Mouse (Mus musculus): ENCODE measurements at regions not wholly inside any gene's neighbourhood (a gene's known extent, or its start where the extent isn't known, plus 50 kb on each side); places are given as distances from the start of the nearest gene placed in this dataset.

- no peak overlapping the region for H3K4me2 ChIP-seq (ENCODE audit: low read depth, low read length)
- no peaks in the 10 kb centered on the region for H3K9me3 ChIP-seq (replicated peaks; ENCODE audit: control insufficient read depth, low read length)
- no peaks in the 10 kb centered on the region for H3K27me3 ChIP-seq (ENCODE audit: control insufficient read depth, insufficient read depth, low read length)
- H3K4me3 ChIP-seq (ENCODE audit: low read depth, low read length): no peak overlapping the region
- WGBS: 19% methylated on average over 1 of the region's 1 CpGs
- no peaks in the 10 kb centered on the region for H3K36me3 ChIP-seq (replicated peaks; ENCODE audit: control insufficient read depth, insufficient read depth, low read length)
- no peaks in the 10 kb centered on the region for H3K4me1 ChIP-seq (ENCODE audit: control insufficient read depth, insufficient read depth)
- ATAC-seq (ENCODE audit: insufficient read depth, low read depth) (no peak), DNase-seq (ENCODE audit: low spot score) (no peak)
- no peak overlapping the region for H3K27ac ChIP-seq (ENCODE audit: low read depth)
- H3K9ac ChIP-seq (replicated peaks; ENCODE audit: low read depth, low read length): no peak overlapping the region
- TF ChIP-seq EP300 (IDR thresholded peaks at IDR 0.05; ENCODE audit: low read depth): no peak
- TF ChIP-seq CTCF (IDR thresholded peaks at IDR 0.05; ENCODE audit: low read depth): no peak
Observed at GRCm38 (mm10) chr11:111675673-111676072, 609.7 kb downstream of the Kcnj2 start.

GRCm38 (mm10) chr11:111682341-111682740 is 616.4 kb downstream of the Kcnj2 start:
- no peak for DNase-seq (ENCODE audit: low spot score)
- H3K27ac ChIP-seq (ENCODE audit: low read depth): no peak overlapping the region
- H3K4me1 ChIP-seq (ENCODE audit: control insufficient read depth, insufficient read depth): no peaks in the 10 kb centered on the region
- no peaks in the 10 kb centered on the region for H3K36me3 ChIP-seq (replicated peaks; ENCODE audit: control insufficient read depth, insufficient read depth, low read length)
- H3K27me3 ChIP-seq (ENCODE audit: control insufficient read depth, insufficient read depth, low read length): no peaks in the 10 kb centered on the region
- H3K4me3 ChIP-seq (ENCODE audit: low read depth, low read length): no peak overlapping the region
- no peak for ATAC-seq (ENCODE audit: insufficient read depth, low read depth)
- H3K9me3 ChIP-seq (replicated peaks; ENCODE audit: control insufficient read depth, low read length): no peaks in the 10 kb centered on the region
- no peak overlapping the region for H3K4me2 ChIP-seq (ENCODE audit: low read depth, low read length)
- no peak for TF ChIP-seq EP300 (IDR thresholded peaks at IDR 0.05; ENCODE audit: low read depth)
- no peak for TF ChIP-seq CTCF (IDR thresholded peaks at IDR 0.05; ENCODE audit: low read depth)
- 79% methylated on average over 7 of the region's 7 CpGs for WGBS
- H3K9ac ChIP-seq (replicated peaks; ENCODE audit: low read depth, low read length): no peak overlapping the region

GRCm38 (mm10) chr11:111683909-111684308 is 617.9 kb downstream of the Kcnj2 start:
- Histone ChIP-seq H3K4me3 (ENCODE audit: low read depth, low read length) (no peak overlapping the region), H3K27ac (ENCODE audit: low read depth) (no peak overlapping the region), H3K9me3 (replicated peaks; ENCODE audit: control insufficient read depth, low read length) (no peaks in the 10 kb centered on the region), H3K36me3 (replicated peaks; ENCODE audit: control insufficient read depth, insufficient read depth, low read length) (no peaks in the 10 kb centered on the region), H3K9ac (replicated peaks; ENCODE audit: low read depth, low read length) (no peak overlapping the region), H3K27me3 (ENCODE audit: control insufficient read depth, insufficient read depth, low read length) (no peaks in the 10 kb centered on the region), H3K4me1 (ENCODE audit: control insufficient read depth, insufficient read depth) (no peaks in the 10 kb centered on the region), H3K4me2 (ENCODE audit: low read depth, low read length) (no peak overlapping the region)
- WGBS: 72% methylated on average over 4 of the region's 4 CpGs
- no peak for ATAC-seq (ENCODE audit: insufficient read depth, low read depth)
- no peak for TF ChIP-seq CTCF (IDR thresholded peaks at IDR 0.05; ENCODE audit: low read depth)
- TF ChIP-seq EP300 (IDR thresholded peaks at IDR 0.05; ENCODE audit: low read depth): no peak
- no peak for DNase-seq (ENCODE audit: low spot score)

GRCm38 (mm10) chr11:111687769-111688168 is 621.8 kb downstream of the Kcnj2 start:
- no peaks in the 10 kb centered on the region for H3K36me3 ChIP-seq (replicated peaks; ENCODE audit: control insufficient read depth, insufficient read depth, low read length)
- no peak overlapping the region for H3K9ac ChIP-seq (replicated peaks; ENCODE audit: low read depth, low read length)
- no peaks in the 10 kb centered on the region for H3K4me1 ChIP-seq (ENCODE audit: control insufficient read depth, insufficient read depth)
- ATAC-seq (ENCODE audit: insufficient read depth, low read depth) (no peak), DNase-seq (ENCODE audit: low spot score) (no peak)
- no peak for TF ChIP-seq CTCF (IDR thresholded peaks at IDR 0.05; ENCODE audit: low read depth)
- no peak for TF ChIP-seq EP300 (IDR thresholded peaks at IDR 0.05; ENCODE audit: low read depth)
- no peak overlapping the region for H3K27ac ChIP-seq (ENCODE audit: low read depth)
- no peaks in the 10 kb centered on the region for H3K9me3 ChIP-seq (replicated peaks; ENCODE audit: control insufficient read depth, low read length)
- H3K4me2 ChIP-seq (ENCODE audit: low read depth, low read length): no peak overlapping the region
- no peaks in the 10 kb centered on the region for H3K27me3 ChIP-seq (ENCODE audit: control insufficient read depth, insufficient read depth, low read length)
- no peak overlapping the region for H3K4me3 ChIP-seq (ENCODE audit: low read depth, low read length)
- 30% methylated on average over 3 of the region's 3 CpGs for WGBS

GRCm38 (mm10) chr11:111688186-111688860 is 622.4 kb downstream of the Kcnj2 start:
- H3K4me2 ChIP-seq (ENCODE audit: low read depth, low read length): no peak overlapping the region
- WGBS: 67% methylated on average over 6 of the region's 6 CpGs
- H3K27ac ChIP-seq (ENCODE audit: low read depth): no peak overlapping the region
- H3K27me3 ChIP-seq (ENCODE audit: control insufficient read depth, insufficient read depth, low read length): no peaks in the 10 kb centered on the region
- ATAC-seq (ENCODE audit: insufficient read depth, low read depth) (no peak), DNase-seq (ENCODE audit: low spot score) (no peak)
- no peaks in the 10 kb centered on the region for H3K4me1 ChIP-seq (ENCODE audit: control insufficient read depth, insufficient read depth)
- H3K9me3 ChIP-seq (replicated peaks; ENCODE audit: control insufficient read depth, low read length): no peaks in the 10 kb centered on the region
- no peaks in the 10 kb centered on the region for H3K36me3 ChIP-seq (replicated peaks; ENCODE audit: control insufficient read depth, insufficient read depth, low read length)
- H3K9ac ChIP-seq (replicated peaks; ENCODE audit: low read depth, low read length): no peak overlapping the region
- H3K4me3 ChIP-seq (ENCODE audit: low read depth, low read length): no peak overlapping the region
- TF ChIP-seq EP300 (IDR thresholded peaks at IDR 0.05; ENCODE audit: low read depth): no peak
- no peak for TF ChIP-seq CTCF (IDR thresholded peaks at IDR 0.05; ENCODE audit: low read depth)

- ATAC-seq (ENCODE audit: insufficient read depth, low read depth) (no peak), DNase-seq (ENCODE audit: low spot score) (no peak)
- H3K9ac ChIP-seq (replicated peaks; ENCODE audit: low read depth, low read length): no peak overlapping the region
- no peak overlapping the region for H3K4me2 ChIP-seq (ENCODE audit: low read depth, low read length)
- no peak overlapping the region for H3K27ac ChIP-seq (ENCODE audit: low read depth)
- no peaks in the 10 kb centered on the region for H3K27me3 ChIP-seq (ENCODE audit: control insufficient read depth, insufficient read depth, low read length)
- no peaks in the 10 kb centered on the region for H3K4me1 ChIP-seq (ENCODE audit: control insufficient read depth, insufficient read depth)
- TF ChIP-seq EP300 (IDR thresholded peaks at IDR 0.05; ENCODE audit: low read depth) (no peak), CTCF (IDR thresholded peaks at IDR 0.05; ENCODE audit: low read depth) (no peak)
- WGBS: 63% methylated on average over 2 of the region's 2 CpGs
- H3K36me3 ChIP-seq (replicated peaks; ENCODE audit: control insufficient read depth, insufficient read depth, low read length): no peaks in the 10 kb centered on the region
- no peaks in the 10 kb centered on the region for H3K9me3 ChIP-seq (replicated peaks; ENCODE audit: control insufficient read depth, low read length)
- H3K4me3 ChIP-seq (ENCODE audit: low read depth, low read length): no peak overlapping the region
Observed at GRCm38 (mm10) chr11:111689899-111690298, 623.9 kb downstream of the Kcnj2 start.
